Mouse (Mus musculus) lung, adult 2 months (tissue): ENCODE results near the gene Timm22.

Source experiments
- CTCF ChIP-seq: fragments of 200-500 bp; IDR thresholded peaks from 2 replicates; pipeline ENCODE4 v1.5.1; 2011; ENCODE audit warnings: mild to moderate bottlenecking, low read length, control low read depth; ENCODE audit not compliant: insufficient read depth
- POLR2A ChIP-seq: fragments of 200-500 bp; IDR thresholded peaks from 2 replicates; pipeline ENCODE4 v1.6.1; 2011; ENCODE audit warnings: low read depth, mild to moderate bottlenecking, control low read depth, low read length, borderline replicate concordance; ENCODE audit errors: extremely low read depth

DNA sequence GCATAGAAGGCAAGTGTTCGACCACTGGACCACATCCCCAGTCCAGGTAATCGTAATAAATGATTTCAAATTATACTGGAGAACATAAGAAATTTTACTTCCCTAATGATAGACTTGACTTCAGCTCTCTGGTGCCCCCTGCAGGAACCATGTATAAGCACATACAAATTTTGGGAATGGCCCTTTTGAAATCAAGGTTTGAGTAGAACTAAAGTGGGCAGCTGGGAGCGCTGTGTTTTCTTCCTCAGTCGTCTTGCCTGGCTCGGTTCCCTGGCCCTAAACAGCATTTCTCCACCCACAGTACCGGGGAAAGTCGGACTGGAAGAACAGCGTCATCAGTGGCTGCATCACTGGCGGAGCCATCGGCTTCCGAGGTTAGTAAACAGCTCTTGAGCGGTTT, 4.1 kb downstream of the Timm22 start:
- peak; percentile 35; the same call in 1 of the 2 replicates for TF ChIP-seq CTCF
- TF ChIP-seq POLR2A: no peak
